Mouse (Mus musculus): ENCODE data around the gene Hoxc8. TPM values are rescaled to one million over a fixed set of nuclear protein-coding genes. Genes with fewer than 3 reads are reported as not detected.

Gene Hoxc8
- polyA plus RNA-seq, 1 experiment: 2.6 TPM

DNA sequence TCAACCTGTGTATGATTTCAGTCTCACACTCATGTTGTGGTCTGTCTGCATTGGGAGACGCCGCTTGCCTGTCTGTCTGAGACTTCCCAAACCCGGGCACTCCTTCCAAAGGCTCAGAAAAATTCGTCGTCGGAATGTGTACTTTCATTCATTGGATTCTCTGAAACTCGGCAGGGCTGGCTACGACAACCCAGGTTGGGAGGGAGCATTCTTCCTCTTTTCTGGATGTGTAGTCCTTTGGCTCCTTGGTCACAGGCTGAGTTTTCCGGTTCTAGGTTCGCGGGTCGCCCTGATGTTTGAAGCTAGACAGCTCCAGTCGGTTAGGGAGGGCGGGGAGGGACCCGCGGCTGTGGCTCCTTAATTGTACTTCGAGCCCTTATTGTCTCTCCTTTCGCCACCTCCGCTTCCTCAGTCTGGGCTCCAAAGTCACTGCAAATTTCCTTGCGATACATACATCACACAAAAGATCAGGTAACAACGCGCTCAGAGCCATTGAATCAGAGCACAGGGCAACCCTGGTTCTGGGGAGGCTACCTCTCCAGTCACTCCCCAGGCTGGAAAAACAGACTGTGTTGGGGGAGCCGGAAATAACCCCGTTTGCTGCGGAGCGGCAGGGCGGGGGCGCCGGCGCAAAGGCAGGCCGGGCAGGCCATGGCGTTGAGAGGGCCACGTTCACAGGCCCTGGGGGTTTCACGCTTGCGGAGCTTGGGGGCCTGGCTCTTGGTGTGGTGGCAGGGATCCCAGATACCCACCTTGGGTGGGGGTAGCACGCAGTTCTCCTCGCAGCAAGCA, 13.6 kb upstream of the Hoxc8 start:
- Histone ChIP-seq H3K4me3 (replicated peaks; ENCODE audit: control insufficient read depth, low read depth, low read length) (no peak overlapping the region), H3K27ac (ENCODE audit: control insufficient read depth, insufficient read depth, low read depth, low read length, poor library complexity) (no peak overlapping the region), H3K4me1 (ENCODE audit: control insufficient read depth, insufficient read depth, low read length) (no peaks in the 10 kb centered on the region)
- no peak for TF ChIP-seq CTCF (IDR thresholded peaks at IDR 0.05; ENCODE audit: control insufficient read depth, insufficient read depth, low read length)
- TF ChIP-seq POLR2A (IDR thresholded peaks at IDR 0.05; ENCODE audit: borderline replicate concordance, control insufficient read depth, low read depth, low read length): no peak
- WGBS: under 1% methylated on average over 37 of the region's 37 CpGs

DNA sequence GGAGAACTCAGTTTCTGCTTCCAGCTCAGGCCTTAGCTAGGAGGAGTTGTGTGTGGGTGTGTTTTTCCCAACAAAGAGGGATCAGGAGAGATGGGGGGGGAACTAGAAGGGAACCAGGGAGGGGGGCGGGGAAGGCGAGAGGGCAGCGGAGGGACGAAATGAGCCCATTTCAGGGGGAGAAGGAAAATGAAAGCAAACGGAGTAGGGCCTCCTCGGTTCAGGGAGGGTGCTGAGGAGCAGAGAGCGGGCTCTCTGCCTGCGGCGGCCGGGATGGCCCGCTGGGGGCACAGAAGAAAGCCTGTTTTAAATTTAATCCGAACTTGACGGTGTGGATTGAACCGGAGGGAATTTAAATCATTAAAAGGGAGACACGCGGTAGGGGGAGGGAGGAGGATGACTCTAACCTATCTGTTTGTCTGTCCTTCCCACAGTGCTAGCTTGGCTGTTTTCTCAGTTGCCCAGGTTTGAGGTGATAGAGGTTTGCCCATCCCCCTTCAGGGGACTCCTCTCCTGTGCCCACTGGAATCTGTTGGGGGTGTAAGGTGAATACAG, 12.9 kb upstream of the Hoxc8 start:
- Histone ChIP-seq H3K4me3 (replicated peaks; ENCODE audit: control insufficient read depth, low read depth, low read length) (no peak overlapping the region), H3K27ac (ENCODE audit: control insufficient read depth, insufficient read depth, low read depth, low read length, poor library complexity) (no peak overlapping the region), H3K4me1 (ENCODE audit: control insufficient read depth, insufficient read depth, low read length) (no peaks in the 10 kb centered on the region)
- WGBS: 12% methylated on average over 16 of the region's 16 CpGs
- TF ChIP-seq CTCF (IDR thresholded peaks at IDR 0.05; ENCODE audit: control insufficient read depth, insufficient read depth, low read length) (no peak), POLR2A (IDR thresholded peaks at IDR 0.05; ENCODE audit: borderline replicate concordance, control insufficient read depth, low read depth, low read length) (no peak)

DNA sequence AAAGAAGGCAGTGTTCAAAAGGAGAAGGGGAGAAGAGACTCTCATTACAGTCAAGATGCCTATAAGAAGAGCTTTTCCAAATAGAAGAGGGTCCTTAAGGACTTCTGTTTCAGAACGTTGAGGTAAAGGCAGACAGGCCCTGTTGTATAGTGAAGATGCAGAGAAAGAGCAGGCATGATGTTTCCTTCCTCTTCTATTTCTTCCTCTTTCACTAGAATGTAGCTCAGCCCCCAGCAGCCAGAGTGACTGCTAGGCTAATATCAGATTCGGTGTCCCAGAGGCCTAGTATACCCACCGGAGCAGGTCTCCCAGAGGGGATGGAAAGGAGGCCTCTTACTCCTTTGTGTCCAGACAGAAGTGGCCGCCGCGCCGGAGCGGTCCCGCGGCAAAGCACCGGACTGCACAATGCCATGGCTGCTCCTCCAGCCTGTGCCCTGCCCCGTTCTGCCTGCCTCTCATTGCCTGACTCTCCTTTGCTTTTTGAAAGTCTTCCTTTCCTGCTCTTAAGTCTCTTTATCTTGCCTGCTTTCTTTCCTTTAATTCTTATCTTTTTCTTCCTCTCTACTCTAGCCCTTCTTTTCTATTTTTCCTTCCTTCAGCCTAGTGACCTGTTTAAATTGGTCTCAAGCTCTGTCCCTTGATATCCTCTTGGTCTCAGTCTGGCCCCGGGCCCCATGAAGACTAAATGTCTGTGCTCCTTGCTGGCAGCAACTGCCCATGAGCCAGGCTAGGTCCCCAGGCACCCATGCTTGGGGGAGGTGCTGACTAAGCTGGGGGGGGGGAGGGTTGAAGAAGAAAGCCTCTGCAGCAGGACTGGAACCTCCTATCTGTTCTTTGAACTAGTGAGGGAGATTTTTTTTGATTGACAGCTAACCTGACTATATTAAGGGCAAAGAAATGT, 11.5 kb upstream of the Hoxc8 start:
- H3K27ac ChIP-seq (ENCODE audit: control insufficient read depth, insufficient read depth, low read depth, low read length, poor library complexity): no peak overlapping the region
- WGBS: 5% methylated on average over 13 of the region's 13 CpGs
- H3K4me1 ChIP-seq (ENCODE audit: control insufficient read depth, insufficient read depth, low read length): no peaks in the 10 kb centered on the region
- no peak overlapping the region for H3K4me3 ChIP-seq (replicated peaks; ENCODE audit: control insufficient read depth, low read depth, low read length)
- TF ChIP-seq POLR2A (IDR thresholded peaks at IDR 0.05; ENCODE audit: borderline replicate concordance, control insufficient read depth, low read depth, low read length) (no peak), CTCF (IDR thresholded peaks at IDR 0.05; ENCODE audit: control insufficient read depth, insufficient read depth, low read length) (no peak)

DNA sequence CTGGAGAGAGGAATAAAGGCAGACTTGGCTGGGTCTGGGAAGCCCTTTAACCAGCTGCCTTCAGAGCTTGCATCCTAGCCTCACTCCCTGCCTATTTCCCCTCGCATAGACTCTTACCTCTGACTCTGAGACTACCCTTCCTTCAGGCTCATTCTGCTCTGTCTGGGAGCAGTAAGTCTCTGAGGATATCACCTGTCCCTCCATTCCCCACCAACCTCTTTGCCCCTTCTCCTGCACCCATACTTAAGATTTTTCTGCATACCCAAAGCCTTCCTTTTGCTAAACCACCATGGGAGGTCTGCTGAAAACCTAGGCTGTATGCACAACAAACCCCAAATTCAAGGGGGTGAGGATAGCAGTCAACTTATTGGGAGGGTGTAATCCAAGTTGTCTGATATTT, 10.5 kb upstream of the Hoxc8 start:
- Histone ChIP-seq H3K4me1 (ENCODE audit: control insufficient read depth, insufficient read depth, low read length) (no peaks in the 10 kb centered on the region), H3K4me3 (replicated peaks; ENCODE audit: control insufficient read depth, low read depth, low read length) (no peak overlapping the region), H3K27ac (ENCODE audit: control insufficient read depth, insufficient read depth, low read depth, low read length, poor library complexity) (no peak overlapping the region)
- TF ChIP-seq POLR2A (IDR thresholded peaks at IDR 0.05; ENCODE audit: borderline replicate concordance, control insufficient read depth, low read depth, low read length) (no peak), CTCF (IDR thresholded peaks at IDR 0.05; ENCODE audit: control insufficient read depth, insufficient read depth, low read length) (no peak)
- 11% methylated on average over 1 of the region's 1 CpGs for WGBS

DNA sequence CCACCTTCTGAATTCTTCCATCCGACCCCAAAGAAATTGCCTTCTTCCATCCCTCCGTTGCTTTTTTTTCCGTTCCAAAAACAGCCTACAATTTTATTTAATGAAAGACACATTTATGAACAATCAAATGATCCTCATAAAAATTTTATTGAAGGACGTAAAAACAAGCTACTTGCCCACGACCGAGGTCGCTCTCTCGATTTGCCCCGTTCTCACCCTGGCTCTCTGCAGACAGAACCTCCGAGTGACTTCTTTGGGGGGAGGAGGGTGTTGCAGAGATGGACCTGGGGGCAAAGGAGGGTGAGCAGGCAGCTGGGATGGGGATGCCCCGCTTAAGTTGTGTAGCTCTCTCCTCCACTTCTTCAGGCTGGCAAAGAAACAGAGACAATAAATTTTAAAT, 10.1 kb upstream of the Hoxc8 start:
- no peak overlapping the region for H3K27ac ChIP-seq (ENCODE audit: control insufficient read depth, insufficient read depth, low read depth, low read length, poor library complexity)
- no peak overlapping the region for H3K4me3 ChIP-seq (replicated peaks; ENCODE audit: control insufficient read depth, low read depth, low read length)
- WGBS: 14% methylated on average over 11 of the region's 11 CpGs
- H3K4me1 ChIP-seq (ENCODE audit: control insufficient read depth, insufficient read depth, low read length): no peaks in the 10 kb centered on the region
- TF ChIP-seq CTCF (IDR thresholded peaks at IDR 0.05; ENCODE audit: control insufficient read depth, insufficient read depth, low read length) (no peak), POLR2A (IDR thresholded peaks at IDR 0.05; ENCODE audit: borderline replicate concordance, control insufficient read depth, low read depth, low read length) (no peak)

DNA sequence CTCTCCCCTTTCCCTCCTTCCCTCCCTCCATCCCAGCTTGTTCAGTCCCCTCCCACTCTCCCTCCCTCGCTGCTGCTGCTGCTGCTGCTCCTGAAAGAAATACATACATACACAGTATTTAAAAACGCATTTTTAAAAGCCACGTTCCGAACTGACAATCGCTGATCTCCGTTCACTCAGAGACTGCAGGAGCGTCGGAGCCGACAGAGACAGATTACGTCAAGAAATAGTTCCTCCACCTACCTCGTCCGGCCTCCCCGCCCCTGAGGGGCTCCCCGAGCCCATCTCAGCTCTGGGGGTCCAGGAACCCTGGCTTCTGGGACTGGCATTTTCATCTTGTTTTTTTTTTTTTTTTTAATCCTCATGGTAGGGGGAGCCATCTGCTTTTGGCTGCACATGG, 9.5 kb upstream of the Hoxc8 start:
- WGBS: 5% methylated on average over 14 of the region's 14 CpGs
- H3K4me1 ChIP-seq (ENCODE audit: control insufficient read depth, insufficient read depth, low read length): no peaks in the 10 kb centered on the region
- no peak overlapping the region for H3K27ac ChIP-seq (ENCODE audit: control insufficient read depth, insufficient read depth, low read depth, low read length, poor library complexity)
- no peak overlapping the region for H3K4me3 ChIP-seq (replicated peaks; ENCODE audit: control insufficient read depth, low read depth, low read length)
- no peak for TF ChIP-seq CTCF (IDR thresholded peaks at IDR 0.05; ENCODE audit: control insufficient read depth, insufficient read depth, low read length)
- no peak for TF ChIP-seq POLR2A (IDR thresholded peaks at IDR 0.05; ENCODE audit: borderline replicate concordance, control insufficient read depth, low read depth, low read length)

DNA sequence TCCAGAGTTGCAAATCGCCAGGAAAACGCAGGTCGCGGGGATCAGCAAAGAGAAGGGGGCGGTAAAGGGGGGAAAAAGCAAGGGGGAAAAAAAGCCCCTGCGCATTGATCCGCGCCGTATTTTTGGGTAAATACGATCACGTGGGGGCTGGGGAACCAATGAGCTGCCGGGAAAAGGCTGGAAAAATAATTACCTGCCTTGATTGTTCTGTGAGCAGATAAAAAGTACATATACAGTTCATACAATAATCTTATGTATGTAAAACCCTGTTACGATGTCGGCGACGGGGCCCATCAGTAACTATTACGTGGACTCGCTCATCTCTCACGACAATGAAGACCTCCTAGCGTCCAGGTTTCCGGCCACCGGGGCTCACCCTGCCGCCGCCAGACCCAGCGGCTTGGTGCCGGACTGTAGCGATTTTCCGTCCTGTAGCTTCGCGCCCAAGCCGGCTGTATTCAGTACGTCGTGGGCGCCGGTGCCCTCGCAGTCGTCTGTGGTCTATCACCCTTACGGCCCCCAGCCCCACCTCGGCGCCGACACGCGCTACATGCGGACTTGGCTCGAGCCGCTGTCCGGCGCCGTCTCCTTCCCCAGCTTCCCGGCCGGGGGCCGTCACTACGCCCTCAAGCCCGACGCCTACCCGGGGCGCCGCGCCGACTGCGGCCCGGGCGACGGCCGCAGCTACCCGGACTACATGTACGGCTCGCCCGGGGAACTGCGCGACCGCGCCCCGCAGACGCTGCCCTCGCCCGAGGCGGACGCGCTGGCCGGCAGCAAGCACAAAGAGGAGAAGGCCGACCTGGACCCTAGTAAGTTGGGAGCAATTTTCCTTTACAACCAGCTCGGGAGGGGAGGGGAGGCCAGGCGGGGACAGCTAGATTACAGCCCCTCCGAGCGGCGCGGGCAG, 8.8 kb upstream of the Hoxc8 start:
- TF ChIP-seq POLR2A (IDR thresholded peaks at IDR 0.05; ENCODE audit: borderline replicate concordance, control insufficient read depth, low read depth, low read length) (peak; percentile 9; the same call in 1 of the 2 replicates), CTCF (IDR thresholded peaks at IDR 0.05; ENCODE audit: control insufficient read depth, insufficient read depth, low read length) (no peak)
- WGBS: 3% methylated on average over 88 of the region's 88 CpGs
- Histone ChIP-seq H3K4me3 (replicated peaks; ENCODE audit: control insufficient read depth, low read depth, low read length) (no peak overlapping the region), H3K4me1 (ENCODE audit: control insufficient read depth, insufficient read depth, low read length) (no peaks in the 10 kb centered on the region), H3K27ac (ENCODE audit: control insufficient read depth, insufficient read depth, low read depth, low read length, poor library complexity) (no peak overlapping the region)

Data from bone marrow, adult 2 months (tissue).